Mouse (Mus musculus): ENCODE results near the gene Abcc5. TPM values are rescaled to one million over a fixed set of nuclear protein-coding genes. Genes with fewer than 3 reads are reported as not detected.
A peak's percentile ranks its signal among the peaks of the same experiment; 100 is the strongest.

Gene Abcc5
- polyA plus RNA-seq, 1 experiment: 56.0 TPM

GRCm38 (mm10) chr16:20338616-20339015 lies 87.6 kb downstream of the Abcc5 start:
- Histone ChIP-seq H3K27ac (ENCODE audit: insufficient read depth, low read depth, low read length) (no peak overlapping the region), H3K27me3 (replicated peaks; ENCODE audit: control insufficient read depth, insufficient read depth, low read length) (no peaks in the 10 kb centered on the region), H3K4me1 (ENCODE audit: control insufficient read depth, insufficient read depth, low read length) (no peaks in the 10 kb centered on the region), H3K4me3 (ENCODE audit: insufficient read depth, low read depth, low read length) (no peak overlapping the region), H3K36me3 (ENCODE audit: control insufficient read depth, insufficient read depth, low read length) (peaks cover 5% of the 10 kb centered on the region; the same call in 1 of the 2 replicates)
- TF ChIP-seq POLR2A (IDR thresholded peaks at IDR 0.05; ENCODE audit: low read depth, low read length) (no peak), CTCF (conservative IDR thresholded peaks at IDR 0.05; ENCODE audit: insufficient read depth, insufficient read length, low read depth, low read length) (no peak)
- 92% methylated on average over 3 of the region's 3 CpGs for WGBS
- DNase-seq: no peak

- no peaks in the 10 kb centered on the region for H3K27me3 ChIP-seq (replicated peaks; ENCODE audit: control insufficient read depth, insufficient read depth, low read length)
- 95% methylated on average over 8 of the region's 8 CpGs for WGBS
These were observed 91.3 kb downstream of the Abcc5 start for GRCm38 (mm10) chr16:20334918-20335317.

GRCm38 (mm10) chr16:20328306-20328705 lies 97.9 kb downstream of the Abcc5 start:
- no peaks in the 10 kb centered on the region for H3K4me1 ChIP-seq (ENCODE audit: control insufficient read depth, insufficient read depth, low read length)
- H3K27me3 ChIP-seq (replicated peaks; ENCODE audit: control insufficient read depth, insufficient read depth, low read length): no peaks in the 10 kb centered on the region
- TF ChIP-seq CTCF (conservative IDR thresholded peaks at IDR 0.05; ENCODE audit: insufficient read depth, insufficient read length, low read depth, low read length) (no peak), POLR2A (IDR thresholded peaks at IDR 0.05; ENCODE audit: low read depth, low read length) (no peak)
- WGBS: 87% methylated on average over 5 of the region's 5 CpGs
- peak; percentile 13 for DNase-seq
- no peaks in the 10 kb centered on the region; the same call in 1 of the 2 replicates for H3K36me3 ChIP-seq (ENCODE audit: control insufficient read depth, insufficient read depth, low read length)
- H3K27ac ChIP-seq (ENCODE audit: insufficient read depth, low read depth, low read length): no peak overlapping the region
- H3K4me3 ChIP-seq (ENCODE audit: insufficient read depth, low read depth, low read length): no peak overlapping the region

More at GRCm38 (mm10) chr16:20334918-20335317, 91.3 kb downstream of the Abcc5 start:
- H3K4me1 ChIP-seq (ENCODE audit: control insufficient read depth, insufficient read depth, low read length): no peaks in the 10 kb centered on the region
- H3K36me3 ChIP-seq (ENCODE audit: control insufficient read depth, insufficient read depth, low read length): peaks cover 3% of the 10 kb centered on the region
- no peak for DNase-seq
- H3K4me3 ChIP-seq (ENCODE audit: insufficient read depth, low read depth, low read length): no peak overlapping the region
- H3K27ac ChIP-seq (ENCODE audit: insufficient read depth, low read depth, low read length): no peak overlapping the region
- TF ChIP-seq POLR2A (IDR thresholded peaks at IDR 0.05; ENCODE audit: low read depth, low read length): no peak
- no peak for TF ChIP-seq CTCF (conservative IDR thresholded peaks at IDR 0.05; ENCODE audit: insufficient read depth, insufficient read length, low read depth, low read length)

- no peaks in the 10 kb centered on the region for H3K27me3 ChIP-seq (replicated peaks; ENCODE audit: control insufficient read depth, insufficient read depth, low read length)
- TF ChIP-seq CTCF (conservative IDR thresholded peaks at IDR 0.05; ENCODE audit: insufficient read depth, insufficient read length, low read depth, low read length) (no peak), POLR2A (IDR thresholded peaks at IDR 0.05; ENCODE audit: low read depth, low read length) (no peak)
- H3K4me1 ChIP-seq (ENCODE audit: control insufficient read depth, insufficient read depth, low read length): no peaks in the 10 kb centered on the region
- no peaks in the 10 kb centered on the region for H3K36me3 ChIP-seq (ENCODE audit: control insufficient read depth, insufficient read depth, low read length)
- no peak within 1 kb of the TSS for H3K27ac ChIP-seq (ENCODE audit: insufficient read depth, low read depth, low read length)
- peak; percentile 15 for DNase-seq
- H3K4me3 ChIP-seq (ENCODE audit: insufficient read depth, low read depth, low read length): no peak within 1 kb of the TSS
- 49% methylated on average over 5 of the region's 5 CpGs for WGBS
These were observed 100.9 kb downstream of the Abcc5 start, which contains the start of gene Cyp2ab1 for GRCm38 (mm10) chr16:20325286-20325685. Cyp2ab1 (minus strand) TSS chr16:20325404.

- TF ChIP-seq POLR2A (IDR thresholded peaks at IDR 0.05; ENCODE audit: low read depth, low read length) (no peak), CTCF (conservative IDR thresholded peaks at IDR 0.05; ENCODE audit: insufficient read depth, insufficient read length, low read depth, low read length) (no peak)
- Histone ChIP-seq H3K27ac (ENCODE audit: insufficient read depth, low read depth, low read length) (no peak overlapping the region), H3K4me3 (ENCODE audit: insufficient read depth, low read depth, low read length) (no peak overlapping the region), H3K27me3 (replicated peaks; ENCODE audit: control insufficient read depth, insufficient read depth, low read length) (no peaks in the 10 kb centered on the region), H3K4me1 (ENCODE audit: control insufficient read depth, insufficient read depth, low read length) (no peaks in the 10 kb centered on the region), H3K36me3 (ENCODE audit: control insufficient read depth, insufficient read depth, low read length) (no peaks in the 10 kb centered on the region)
- WGBS: 60% methylated on average over 5 of the region's 5 CpGs
- no peak for DNase-seq
These were observed 102.3 kb downstream of the Abcc5 start for GRCm38 (mm10) chr16:20323907-20324306.

GRCm38 (mm10) chr16:20322274-20322673 lies 103.9 kb downstream of the Abcc5 start:
- DNase-seq: no peak
- Histone ChIP-seq H3K4me3 (ENCODE audit: insufficient read depth, low read depth, low read length) (no peak overlapping the region), H3K4me1 (ENCODE audit: control insufficient read depth, insufficient read depth, low read length) (no peaks in the 10 kb centered on the region), H3K36me3 (ENCODE audit: control insufficient read depth, insufficient read depth, low read length) (no peaks in the 10 kb centered on the region), H3K27ac (ENCODE audit: insufficient read depth, low read depth, low read length) (no peak overlapping the region), H3K27me3 (replicated peaks; ENCODE audit: control insufficient read depth, insufficient read depth, low read length) (no peaks in the 10 kb centered on the region)
- TF ChIP-seq POLR2A (IDR thresholded peaks at IDR 0.05; ENCODE audit: low read depth, low read length) (no peak), CTCF (conservative IDR thresholded peaks at IDR 0.05; ENCODE audit: insufficient read depth, insufficient read length, low read depth, low read length) (no peak)
- WGBS: 81% methylated on average over 4 of the region's 4 CpGs

- no peak overlapping the region for H3K27ac ChIP-seq (ENCODE audit: insufficient read depth, low read depth, low read length)
- TF ChIP-seq CTCF (conservative IDR thresholded peaks at IDR 0.05; ENCODE audit: insufficient read depth, insufficient read length, low read depth, low read length): no peak
- no peak for TF ChIP-seq POLR2A (IDR thresholded peaks at IDR 0.05; ENCODE audit: low read depth, low read length)
- no peaks in the 10 kb centered on the region for H3K4me1 ChIP-seq (ENCODE audit: control insufficient read depth, insufficient read depth, low read length)
- no peak overlapping the region for H3K4me3 ChIP-seq (ENCODE audit: insufficient read depth, low read depth, low read length)
- H3K36me3 ChIP-seq (ENCODE audit: control insufficient read depth, insufficient read depth, low read length): no peaks in the 10 kb centered on the region
- H3K27me3 ChIP-seq (replicated peaks; ENCODE audit: control insufficient read depth, insufficient read depth, low read length): no peaks in the 10 kb centered on the region
- WGBS: 77% methylated on average over 6 of the region's 6 CpGs
- DNase-seq: no peak
These were observed 109.4 kb downstream of the Abcc5 start for GRCm38 (mm10) chr16:20316770-20317169.
